Mouse (Mus musculus) liver, embryonic 14.5 days (tissue): ENCODE data around the gene Ppfibp1.

Source experiments
- CTCF ChIP-seq: IDR thresholded peaks from 2 replicates; pipeline ENCODE4 v1.5.1; 2016; ENCODE audit warnings: antibody characterized with exemption, low read depth, control low read depth
- EP300 ChIP-seq: IDR thresholded peaks from 2 replicates; pipeline ENCODE4 v1.6.1; 2016; ENCODE audit warnings: antibody characterized with exemption, low read depth

DNA sequence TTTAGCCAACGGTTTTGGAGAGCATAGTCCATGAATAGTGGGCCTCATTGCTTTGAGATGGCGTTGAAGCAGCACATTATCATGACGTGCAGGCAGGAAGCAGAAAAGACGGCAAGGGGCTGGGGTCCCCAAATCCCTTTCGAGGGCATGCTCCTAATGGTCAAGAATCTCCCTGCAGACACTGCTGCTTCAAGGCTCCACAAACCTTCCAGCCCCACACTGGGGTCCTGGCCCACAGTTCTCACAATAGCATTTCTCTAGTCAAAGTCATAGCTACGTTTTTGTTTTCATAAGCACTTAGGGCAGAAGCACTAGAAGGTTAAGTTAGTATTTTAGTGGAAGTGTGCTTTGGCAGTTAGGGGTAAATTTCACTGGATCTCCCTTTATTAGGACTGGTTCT lies 107.6 kb downstream of the Ppfibp1 start:
- TF ChIP-seq CTCF (no peak), EP300 (no peak)
